Mouse (Mus musculus) frontal cortex, postnatal 25 days (tissue): Measurements from ENCODE around the gene Slc30a1.

ENCODE experiments used
- DNase-seq, 2 experiments: peaks; one replicate each; pipeline ENCODE4 v3.0.0; 2022; ENCODE audit warnings: low spot score in 2 of 2

Slc30a1 gene

DNA sequence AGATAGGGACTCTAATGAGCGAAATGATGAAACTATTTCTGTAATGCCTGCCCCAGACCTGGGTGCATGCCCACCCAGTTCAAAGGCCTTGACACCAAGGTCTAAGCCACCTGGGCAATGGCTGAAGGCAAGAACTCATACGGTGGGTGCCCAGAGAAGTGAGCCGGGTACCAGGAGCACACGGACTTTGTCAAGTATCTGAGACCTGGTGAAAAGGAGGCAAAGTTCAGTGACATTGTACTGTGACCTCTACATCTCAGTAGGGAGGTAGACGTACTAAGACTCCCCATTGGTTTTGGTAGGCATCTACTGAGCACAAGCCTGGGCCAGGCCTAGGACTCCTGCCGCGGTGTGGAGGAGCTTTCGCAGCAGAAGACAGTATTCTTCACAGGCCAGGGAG lies 38.8 kb downstream of the Slc30a1 start:
- DNase-seq: no peak

DNA sequence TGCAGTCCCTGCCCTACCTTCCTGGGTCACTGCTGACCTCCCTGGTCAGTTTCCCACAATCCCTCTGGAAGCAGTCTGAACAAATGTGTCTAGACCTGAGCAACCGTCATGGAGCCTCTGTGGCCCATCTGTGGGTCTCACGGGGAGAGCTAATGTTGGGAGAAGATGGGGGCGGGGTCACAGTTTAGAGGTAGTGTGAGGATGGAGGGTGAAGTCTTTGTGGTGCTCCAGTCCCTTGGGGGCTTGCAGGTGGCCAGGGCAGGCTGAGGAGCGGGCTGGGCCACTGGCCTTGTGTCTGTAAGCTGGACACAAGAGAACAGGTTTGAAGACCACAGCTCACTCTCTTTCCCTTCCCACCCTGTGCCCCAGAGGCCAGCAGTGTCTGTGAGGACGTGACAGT lies 39.2 kb downstream of the Slc30a1 start:
- DNase-seq: no peak

DNA sequence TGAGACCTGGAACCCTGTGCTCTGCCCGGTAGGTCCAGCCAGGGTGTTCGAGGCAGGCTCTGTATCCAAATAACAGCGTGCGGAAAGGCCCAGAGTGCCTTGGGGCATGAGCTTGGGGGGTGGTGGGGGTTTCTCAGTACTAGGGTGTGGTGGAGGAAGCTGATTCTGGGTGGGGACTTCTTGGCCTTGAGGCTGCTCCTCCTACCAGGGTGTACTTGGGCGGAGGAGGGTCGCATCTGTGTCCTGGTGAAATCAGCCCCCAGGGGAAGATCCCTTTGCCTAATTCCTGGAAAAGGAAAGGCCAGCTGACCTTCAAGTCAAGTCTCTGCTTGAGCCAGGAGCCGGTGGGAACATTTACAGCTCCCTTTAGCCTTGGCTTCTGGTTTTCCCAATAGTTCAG lies 39.7 kb downstream of the Slc30a1 start:
- DNase-seq: no peak

DNA sequence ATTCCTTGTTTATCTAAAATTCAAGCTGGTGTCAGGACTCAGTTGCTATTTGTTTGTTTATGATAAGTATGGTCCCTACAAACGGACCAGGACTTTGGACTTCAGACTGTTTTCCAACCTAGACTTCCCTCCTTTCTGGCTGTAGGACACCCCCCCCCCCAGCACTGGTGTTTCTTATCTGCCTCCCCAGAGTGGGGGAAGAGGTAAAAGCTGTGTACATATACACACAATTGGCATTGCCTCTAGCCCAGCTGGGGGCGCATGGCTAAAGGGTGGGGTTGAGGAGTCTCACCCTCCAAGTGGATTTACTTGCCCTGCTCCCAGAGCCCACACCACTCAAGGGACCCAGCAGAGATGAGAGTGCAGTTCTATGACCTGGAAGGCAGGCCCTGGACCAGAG lies 40.3 kb downstream of the Slc30a1 start:
- DNase-seq: no peak

DNA sequence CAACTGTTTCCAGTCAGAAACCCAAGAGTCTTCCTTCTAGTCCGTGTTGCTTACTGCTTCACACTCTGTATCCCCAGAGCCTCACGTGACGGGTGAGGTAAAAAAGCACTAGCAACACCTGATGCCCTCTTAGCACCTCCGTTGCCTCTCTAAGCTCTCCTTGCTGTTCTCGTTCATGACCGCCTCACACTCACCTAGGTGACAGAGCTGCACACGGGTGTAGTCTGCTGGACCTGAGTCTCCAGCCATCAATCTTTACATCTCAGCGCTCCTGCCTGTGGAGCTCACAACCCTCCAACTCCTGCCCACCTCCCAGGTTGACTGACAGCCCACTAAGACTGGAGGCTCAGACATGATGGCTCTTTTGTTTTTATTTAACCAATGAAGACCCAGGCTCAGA lies 41.2 kb downstream of the Slc30a1 start:
- DNase-seq: no peak

DNA sequence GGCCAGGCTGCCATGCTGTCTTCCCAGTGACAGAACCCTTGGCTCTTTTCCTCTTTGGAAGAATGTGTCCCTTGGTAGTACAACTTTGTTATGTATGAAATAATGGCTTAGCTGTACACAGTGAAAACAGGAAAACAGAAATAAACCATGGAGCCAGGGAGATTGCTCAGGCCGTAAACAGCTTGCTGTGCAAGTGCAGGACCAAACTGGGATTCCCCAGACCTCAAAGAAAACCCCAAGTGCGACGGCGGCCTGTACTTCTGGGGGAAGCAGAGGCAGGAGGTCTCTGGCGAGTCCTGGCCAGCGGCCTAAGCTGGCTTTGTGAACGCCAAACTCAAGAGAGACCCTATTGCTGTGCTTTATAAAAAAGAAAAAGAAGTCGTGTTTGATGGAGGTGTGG lies 42.0 kb downstream of the Slc30a1 start:
- DNase-seq: no peak

DNA sequence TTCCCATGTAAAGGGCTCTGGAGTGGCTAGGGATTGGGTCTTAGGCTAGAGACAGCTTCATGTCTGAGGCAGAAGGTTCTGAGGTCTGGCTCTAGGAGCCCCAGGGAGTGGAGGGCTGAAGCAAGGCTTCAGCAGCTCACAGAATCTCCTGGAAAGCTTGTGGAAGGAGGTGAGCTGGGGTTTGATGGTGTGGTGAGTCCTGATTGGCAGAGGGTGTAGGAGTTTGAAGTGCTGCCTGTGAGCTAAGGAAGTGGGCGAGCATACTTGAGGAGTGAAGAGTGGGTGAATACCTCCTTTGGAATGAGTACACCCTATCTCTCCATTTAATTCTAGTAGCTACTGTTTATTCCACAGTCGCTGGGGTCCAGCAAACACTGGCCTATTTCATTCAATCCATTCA lies 44.0 kb downstream of the Slc30a1 start:
- no peak for DNase-seq

DNA sequence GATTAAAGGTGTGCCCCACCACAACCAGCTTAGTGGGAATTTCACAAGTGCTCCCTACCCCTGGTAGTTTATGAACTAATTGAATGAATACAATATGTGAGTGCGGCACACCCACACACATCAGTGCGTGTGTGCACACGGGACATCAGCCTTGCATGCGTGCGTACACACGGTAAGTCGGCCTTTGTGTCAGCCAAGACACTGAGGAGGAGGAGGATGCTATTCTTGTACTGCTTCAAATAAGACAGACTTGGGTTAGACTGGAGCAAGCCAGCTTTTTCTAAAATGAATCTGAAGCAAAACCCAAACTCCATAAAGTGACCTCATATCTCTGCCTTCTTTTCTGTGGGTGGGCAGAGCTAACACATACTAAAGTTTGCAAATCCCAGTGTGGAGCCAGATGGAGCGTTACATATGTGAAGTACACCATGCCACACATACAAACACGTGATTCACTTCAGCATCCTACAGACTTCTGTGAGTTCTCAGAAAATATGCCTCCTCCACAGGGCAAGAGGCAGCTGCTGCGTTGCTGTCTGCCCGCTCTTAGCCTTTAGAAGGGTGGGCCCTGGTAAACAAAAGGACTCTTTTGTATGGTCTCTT lies 46.3 kb downstream of the Slc30a1 start:
- DNase-seq: peak in 1 of 2 experiments; percentile 36

DNA sequence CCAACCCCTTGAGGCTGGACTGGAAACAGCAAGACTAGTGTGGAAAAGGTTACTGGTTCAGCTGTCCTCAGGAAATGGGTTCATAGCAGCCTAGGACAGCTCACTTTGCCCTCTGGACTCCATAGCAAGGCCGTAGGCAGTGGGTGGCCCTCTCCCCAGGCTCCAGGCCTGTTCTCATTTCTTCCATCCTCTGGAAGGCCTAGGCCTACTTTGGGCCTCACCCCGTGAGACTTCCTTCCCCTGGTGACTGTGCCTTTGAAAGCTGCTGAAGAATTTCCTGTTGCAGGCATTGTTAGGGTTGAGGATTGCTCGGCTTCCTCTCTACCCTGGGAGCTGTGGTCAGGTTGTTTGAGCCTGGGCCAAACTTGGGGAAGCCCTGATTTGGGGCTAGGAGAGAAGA lies 48.5 kb downstream of the Slc30a1 start:
- no peak for DNase-seq

DNA sequence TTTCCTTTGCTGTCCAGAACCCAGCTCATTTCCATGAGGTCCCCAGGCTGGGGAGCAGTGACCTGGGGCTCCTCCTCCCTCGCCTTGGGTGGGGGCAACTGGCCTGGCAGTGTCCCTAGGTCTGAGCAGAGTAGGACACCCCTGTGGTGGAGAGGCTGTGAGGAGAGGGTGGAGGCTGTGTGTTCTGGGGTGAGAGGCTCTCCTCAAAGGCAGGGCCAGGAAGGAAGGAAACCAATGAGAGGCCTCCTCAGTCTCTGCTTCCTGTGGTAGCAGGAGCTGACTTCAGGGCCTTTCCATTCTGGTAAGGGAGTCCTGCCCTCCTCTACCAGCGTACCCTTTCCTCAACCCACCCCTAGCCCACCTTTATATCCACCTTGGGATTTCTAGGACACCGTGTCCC lies 49.7 kb downstream of the Slc30a1 start:
- DNase-seq: no peak

DNA sequence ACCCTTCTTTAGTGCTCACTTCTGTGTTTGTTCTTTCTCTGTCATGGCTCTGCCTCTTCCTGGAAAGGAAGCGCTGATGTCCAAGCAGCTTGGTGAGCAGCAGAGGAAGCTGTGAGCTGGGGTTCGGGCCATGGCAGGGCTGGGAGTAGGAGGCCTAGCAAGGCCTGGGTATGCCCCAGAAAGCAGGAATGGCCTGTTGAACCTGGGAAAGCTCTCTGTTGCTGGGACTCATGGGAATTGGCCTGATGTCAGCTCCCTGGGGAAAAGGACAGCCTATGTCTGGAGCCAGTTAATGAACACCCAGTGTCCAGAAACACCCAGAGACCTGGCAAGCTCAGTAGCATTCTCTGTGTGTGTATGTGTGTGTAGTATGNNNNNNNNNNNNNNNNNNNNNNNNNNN lies 50.3 kb downstream of the Slc30a1 start:
- DNase-seq: no peak

DNA sequence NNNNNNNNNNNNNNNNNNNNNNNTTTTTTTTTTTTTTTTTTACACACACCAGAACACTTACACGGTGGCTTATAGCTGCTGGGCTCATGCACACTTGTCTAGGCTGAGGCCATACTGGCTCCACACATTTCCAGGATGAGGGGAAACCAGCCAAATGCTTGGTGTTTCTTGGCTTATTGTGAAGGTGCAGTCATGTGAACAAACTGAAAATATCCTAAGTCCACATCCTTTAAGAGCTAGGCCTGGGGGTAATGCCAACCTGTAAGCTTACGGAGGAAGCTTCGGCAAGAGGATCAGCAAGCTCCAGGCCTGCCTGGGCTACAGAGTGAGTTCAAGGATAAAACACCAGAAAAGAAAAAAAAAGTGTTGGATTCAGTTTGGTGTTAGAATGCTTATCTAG lies 50.8 kb downstream of the Slc30a1 start:
- DNase-seq: no peak

DNA sequence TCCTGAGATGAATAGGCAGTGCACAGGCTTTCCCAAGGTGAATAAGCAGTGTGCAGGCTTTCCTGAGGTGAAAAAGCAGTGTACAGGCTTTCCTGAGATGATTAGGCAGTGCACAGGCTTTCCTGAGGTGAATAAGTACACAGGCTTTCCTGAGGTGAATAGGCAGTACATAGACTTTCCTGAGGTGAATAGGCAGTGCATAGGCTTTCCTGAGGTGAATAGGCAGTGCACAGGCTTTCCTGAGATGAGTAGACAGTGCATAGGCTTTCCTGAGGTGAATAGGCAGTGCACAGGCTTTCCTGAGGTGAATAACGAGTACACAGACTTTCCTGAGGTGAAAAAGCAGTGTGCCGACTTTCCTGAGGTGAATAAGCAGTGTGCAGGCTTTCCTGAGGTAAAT lies 54.4 kb downstream of the Slc30a1 start:
- no peak for DNase-seq
